18 mouse cellular contexts compared by ENCODE assay signal in the genomic region with DNA sequence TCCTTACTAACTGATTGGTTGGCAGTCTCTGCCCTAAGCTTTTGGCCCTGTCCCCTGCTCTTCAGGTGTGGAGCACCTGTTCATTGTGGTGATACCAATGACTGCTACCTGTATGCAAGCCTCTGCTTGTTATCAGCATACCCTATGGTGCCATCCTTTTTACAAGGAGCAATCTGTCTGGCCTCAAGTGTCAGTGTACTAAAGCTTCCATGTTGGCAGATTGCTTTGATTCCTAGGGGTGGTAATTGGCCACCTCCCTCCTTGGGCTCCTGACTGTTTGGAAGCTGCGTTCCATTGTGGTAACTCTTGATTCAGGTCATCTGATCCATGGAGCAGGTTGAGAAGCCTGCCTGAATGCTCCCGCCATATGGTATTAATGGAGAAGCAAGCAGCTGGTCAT.
DNase-seq lines count a peak whose midpoint lies in the region; ATAC-seq and TF ChIP-seq lines count a peak whose summit lies in the region.
"Had no signal": no experiment of that assay in that cellular context is flagged by ENCODE, and none has a peak within 500 bp of the region (broad histone marks: within the 10 kb centered on the region; RNA-seq: fewer than 3 reads in every experiment).

No protein-coding gene starts in this region.

- peaks cover 12% of the 10 kb centered on the region for H3K4me1 ChIP-seq in heart, adult 2 months (ENCODE audit: control insufficient read depth, insufficient read depth, low read length)
- H3K4me1 ChIP-seq in midbrain, postnatal 0 days (ENCODE audit: insufficient read depth, low read length): no peaks in the 10 kb centered on the region
- H3K4me1 ChIP-seq: forebrain, embryonic 13.5 days; hindbrain, embryonic 12.5 days had no signal

- no peak for TF ChIP-seq POLR2A in heart, adult 2 months (IDR thresholded peaks at IDR 0.05; ENCODE audit: insufficient read depth, low read depth, low read length)

- H3K9ac ChIP-seq in heart, adult 2 months (ENCODE audit: low read depth, low read length): no peak overlapping the region
- H3K9ac ChIP-seq in midbrain, postnatal 0 days (replicated peaks; ENCODE audit: low read length, poor library complexity, severe bottlenecking): no peak overlapping the region
- H3K9ac ChIP-seq: forebrain, embryonic 13.5 days; forebrain, postnatal 0 days; heart, embryonic 13.5 days; hindbrain, embryonic 12.5 days had no signal

- WGBS in heart, adult 2 months: 93% methylated on average over 2 of the region's 2 CpGs
- WGBS in midbrain, postnatal 0 days: 87% methylated on average over 2 of the region's 2 CpGs

- TF ChIP-seq CTCF in heart, adult 2 months (IDR thresholded peaks at IDR 0.05): no peak
- no peak for TF ChIP-seq CTCF in midbrain, postnatal 0 days (IDR thresholded peaks at IDR 0.05)

- peaks cover 1% of the 10 kb centered on the region for H3K79me2 ChIP-seq in heart, adult 2 months (replicated peaks; ENCODE audit: control insufficient read depth, insufficient read depth, low read length)

- peak overlapping the region; percentile 24 for H3K27ac ChIP-seq in heart, adult 2 months
- no peak overlapping the region for H3K27ac ChIP-seq in midbrain, postnatal 0 days (ENCODE audit: low read depth, low read length)
- H3K27ac ChIP-seq: embryonic facial prominence, embryonic 10.5 days; forebrain, embryonic 13.5 days; heart, embryonic 13.5 days; hindbrain, embryonic 12.5 days had no signal

- intact Hi-C loops in heart, adult 2 months (cut with DNase I): no loop called here
- intact Hi-C loops in heart, postnatal 10 days (cut with DNase I): no loop called here

- no peak for DNase-seq in heart, adult 2 months
- DNase-seq in heart, postnatal 10 days: no peak
- DNase-seq in cerebellum, adult 8-10 months: peak; percentile 47
- peak; percentile 62 to 74 for DNase-seq in cerebellum, postnatal 14 days
- no peak for DNase-seq in yolk sac, embryonic 10.5 days (ENCODE audit: low spot score)
- no peak for DNase-seq in midbrain, postnatal 0 days (ENCODE audit: low spot score)
- no peak for DNase-seq in frontal cortex, postnatal 25 days (ENCODE audit: low spot score in 2 of 2)
- DNase-seq: adrenal gland, postnatal 14 days; forebrain, postnatal 0 days; gastrocnemius, adult 2 months; gastrocnemius, postnatal 25 days; heart, postnatal 4 days; kidney, adult 18-20 months had no signal

- no peak for ATAC-seq in midbrain, postnatal 0 days (ENCODE audit: low FRiP score)
- ATAC-seq: forebrain, embryonic 13.5 days; forebrain, postnatal 0 days; hindbrain, embryonic 16.5 days had no signal

- no peak overlapping the region for H3K4me3 ChIP-seq in heart, adult 2 months
- no peak overlapping the region for H3K4me3 ChIP-seq in midbrain, postnatal 0 days (ENCODE audit: low read depth, low read length)
- H3K4me3 ChIP-seq: embryonic facial prominence, embryonic 10.5 days; forebrain, embryonic 13.5 days; gastrocnemius, adult 2 months; heart, embryonic 13.5 days; hindbrain, embryonic 12.5 days had no signal

- H3K27me3 ChIP-seq in heart, adult 2 months (ENCODE audit: control insufficient read depth, insufficient read depth, low read length): no peaks in the 10 kb centered on the region
- no peaks in the 10 kb centered on the region for H3K27me3 ChIP-seq in midbrain, postnatal 0 days (ENCODE audit: insufficient read depth, low read length)
- H3K27me3 ChIP-seq: forebrain, embryonic 13.5 days; heart, embryonic 13.5 days; hindbrain, embryonic 12.5 days had no signal

- no peak overlapping the region for H3K4me2 ChIP-seq in midbrain, postnatal 0 days (ENCODE audit: low read depth, low read length, poor library complexity, severe bottlenecking)
- H3K4me2 ChIP-seq: forebrain, embryonic 13.5 days; heart, embryonic 13.5 days; hindbrain, embryonic 12.5 days had no signal

- H3K36me3 ChIP-seq in heart, adult 2 months (ENCODE audit: control insufficient read depth, insufficient read depth, low read length): peaks cover 15% of the 10 kb centered on the region
- H3K36me3 ChIP-seq in midbrain, postnatal 0 days (ENCODE audit: insufficient read depth, low read length): no peaks in the 10 kb centered on the region
- H3K36me3 ChIP-seq: embryonic facial prominence, embryonic 10.5 days; heart, embryonic 13.5 days; hindbrain, embryonic 12.5 days had no signal

- H3K9me3 ChIP-seq in midbrain, postnatal 0 days (ENCODE audit: low read length): no peaks in the 10 kb centered on the region
- H3K9me3 ChIP-seq: embryonic facial prominence, embryonic 10.5 days; forebrain, embryonic 13.5 days; hindbrain, embryonic 12.5 days had no signal

- TF ChIP-seq EP300 in heart, adult 2 months (IDR thresholded peaks at IDR 0.05; ENCODE audit: insufficient read depth, low read depth, low read length): no peak

Comparison
In these comparisons a context has a peak if more than half of its experiments do, and no peak if none do; other contexts are left out.
1. DNase-seq: peak in cerebellum, adult 8-10 months (single experiment) and cerebellum, postnatal 14 days (2 of 2); none in heart, adult 2 months (0 of 2), heart, postnatal 10 days (0 of 2), yolk sac, embryonic 10.5 days (single experiment), midbrain, postnatal 0 days (single experiment) and frontal cortex, postnatal 25 days (0 of 2).